Mouse (Mus musculus) MEL (cell line): ENCODE data around the gene Grin2b. TPM values are rescaled to one million over a fixed set of nuclear protein-coding genes. Genes with fewer than 3 reads are reported as not detected.

Source experiments
- DNase-seq: peaks from one replicate; pipeline ENCODE4 v3.0.0; 2011; ENCODE audit warnings: low read depth, low spot score
- H3K27ac ChIP-seq: 2 replicates; pipeline ENCODE4 v1.5.1; 2012; ENCODE audit warnings: low read depth, mild to moderate bottlenecking, control low read depth, low read length, moderate library complexity; ENCODE audit not compliant: control insufficient read depth
- H3K27me3 ChIP-seq, 2 experiments: fragments of 150-350 bp in 1 of 2; sonication (generic) in 1 of 2; 2 replicates each; pipeline ENCODE4 v1.6.1; 2012; ENCODE audit warnings: low read length in 2 of 2, mild to moderate bottlenecking in 2 of 2, improper control_type of control experiment in 1 of 2, moderate library complexity in 1 of 2; ENCODE audit not compliant: insufficient read depth in 2 of 2, control insufficient read depth in 1 of 2
- H3K36me3 ChIP-seq, 2 experiments: 2 replicates each; pipeline ENCODE4 v1.6.1; 2012 to 2014; ENCODE audit warnings: low read length in 2 of 2, improper control_type of control experiment in 1 of 2, inconsistent platforms in 1 of 2, mild to moderate bottlenecking in 1 of 2; ENCODE audit not compliant: insufficient read depth in 2 of 2, control insufficient read depth in 1 of 2
- H3K4me1 ChIP-seq, 2 experiments: fragments of 150-350 bp in 1 of 2; sonication (generic) in 1 of 2; 2 replicates each; pipeline ENCODE4 v1.6.1; 2012; ENCODE audit warnings: low read length in 2 of 2, improper control_type of control experiment in 1 of 2, mild to moderate bottlenecking in 1 of 2; ENCODE audit not compliant: insufficient read depth in 2 of 2, control insufficient read depth in 1 of 2
- H3K4me3 ChIP-seq, 2 experiments: fragments of 150-350 bp in 1 of 2; sonication (generic) in 1 of 2; 2 replicates each; pipeline ENCODE4 v1.5.1; 2012; ENCODE audit warnings: low read depth in 2 of 2, low read length in 2 of 2, mild to moderate bottlenecking in 2 of 2, moderate library complexity in 2 of 2, control low read depth in 1 of 2, improper control_type of control experiment in 1 of 2; ENCODE audit not compliant: control insufficient read depth in 1 of 2, insufficient read depth in 1 of 2
- H3K79me2 ChIP-seq: 2 replicates; pipeline ENCODE4 v1.6.1; 2012; ENCODE audit warnings: mild to moderate bottlenecking, low read length, moderate library complexity; ENCODE audit not compliant: control insufficient read depth, poor library complexity, insufficient read depth
- H3K9ac ChIP-seq: 2 replicates; pipeline ENCODE4 v1.6.1; 2012; ENCODE audit warnings: low read depth, mild to moderate bottlenecking, control low read depth, low read length, moderate library complexity; ENCODE audit not compliant: control insufficient read depth, poor library complexity, severe bottlenecking
- H3K9me3 ChIP-seq: fragments of 150-350 bp; sonication (generic); replicated peaks from 2 replicates; pipeline ENCODE4 v1.6.1; 2012; ENCODE audit warnings: mild to moderate bottlenecking, low read length, improper control_type of control experiment, moderate library complexity; ENCODE audit not compliant: insufficient read depth
- CHD2 ChIP-seq: IDR thresholded peaks from 2 replicates; pipeline ENCODE4 v1.6.1; 2011; ENCODE audit warnings: low read length, improper control_type of control experiment
- CTCF ChIP-seq, 3 experiments: IDR thresholded peaks in 2 of 3; conservative IDR thresholded peaks in 1 of 3; 2 replicates each; pipeline ENCODE4 v1.5.1; 2011 to 2012; ENCODE audit warnings: low read length in 3 of 3, low read depth in 2 of 3, mild to moderate bottlenecking in 2 of 3, improper control_type of control experiment in 1 of 3, inconsistent platforms in 1 of 3, mixed read lengths in 1 of 3, moderate library complexity in 1 of 3; ENCODE audit not compliant: control insufficient read depth in 1 of 3, insufficient read depth in 1 of 3, poor library complexity in 1 of 3, severe bottlenecking in 1 of 3
- ELF1 ChIP-seq: IDR thresholded peaks from 2 replicates; pipeline ENCODE4 v1.6.1; 2014; ENCODE audit warnings: low read depth, mild to moderate bottlenecking, inconsistent platforms, low read length, improper control_type of control experiment, moderate library complexity
- EP300 ChIP-seq, 2 experiments: IDR thresholded peaks; 2 replicates each; pipeline ENCODE4 v1.6.1; 2011; ENCODE audit warnings: improper control_type of control experiment in 2 of 2, low read length in 2 of 2, low read depth in 1 of 2, mild to moderate bottlenecking in 1 of 2
- GATA1 ChIP-seq: IDR thresholded peaks from 2 replicates; pipeline ENCODE4 v1.6.1; 2011; ENCODE audit warnings: low read depth, low read length, improper control_type of control experiment
- MYB ChIP-seq: IDR thresholded peaks from 2 replicates; pipeline ENCODE4 v1.6.1; 2011; ENCODE audit warnings: mild to moderate bottlenecking, low read depth, low read length, improper control_type of control experiment
- SMC3 ChIP-seq: IDR thresholded peaks from 2 replicates; pipeline ENCODE4 v1.6.1; 2011; ENCODE audit warnings: low read depth, low read length, improper control_type of control experiment
- UBTF ChIP-seq: IDR thresholded peaks from 2 replicates; pipeline ENCODE4 v1.6.1; 2012; ENCODE audit warnings: low read depth, mild to moderate bottlenecking, inconsistent platforms, low read length, improper control_type of control experiment, moderate library complexity, borderline replicate concordance; ENCODE audit not compliant: insufficient read depth
- ZKSCAN1 ChIP-seq: IDR thresholded peaks from 2 replicates; pipeline ENCODE4 v1.6.1; 2012; ENCODE audit warnings: low read depth, mild to moderate bottlenecking, inconsistent platforms, low read length, improper control_type of control experiment, moderate library complexity
- polyA plus RNA-seq, 2 experiments: library from polyadenylated mRNA; stranded (reverse) in 1 of 2; unstranded in 1 of 2; fragments of >175 nt in 1 of 2; fragments of >200 nt in 1 of 2; gene quantifications; 2 replicates each; pipeline versions ENCODE4 v1.2.1 to v1.2.4; 2012; ENCODE audit warnings: low replicate concordance in 2 of 2, low read depth in 1 of 2; ENCODE audit not compliant: insufficient read length in 2 of 2, insufficient read depth in 1 of 2, missing spikeins in 1 of 2
- total RNA-seq: library from RNA; depleted of rRNA; stranded (reverse); fragments of 300-350 nt; gene quantifications from 2 replicates; pipeline ENCODE4 v1.2.3, GENCODE M21; 2012

Gene Grin2b
- total and polyA plus RNA-seq, 3 experiments, result not detected

DNA sequence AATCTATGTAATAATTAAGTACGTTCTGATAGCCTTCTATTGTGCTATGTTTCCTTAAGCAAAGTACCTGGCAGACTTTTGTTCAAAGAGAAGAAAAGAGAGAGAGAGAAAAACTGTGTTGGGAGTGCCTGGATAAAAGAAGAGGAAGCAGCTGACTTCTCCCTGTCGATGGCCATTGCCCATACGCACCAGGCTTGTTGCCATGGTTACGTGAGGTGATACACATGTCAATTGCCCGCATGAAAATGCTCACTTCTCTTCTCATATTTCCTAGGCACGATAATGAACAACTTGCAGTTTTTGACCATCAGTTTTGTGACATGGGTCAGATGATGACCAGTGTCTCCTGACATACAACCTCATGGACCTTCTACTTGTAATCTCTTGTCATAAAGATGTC, 262.2 kb downstream of the Grin2b start:
- no peak overlapping the region for H3K9ac ChIP-seq
- no peak for DNase-seq
- no peak overlapping the region for H3K4me3 ChIP-seq
- TF ChIP-seq GATA1 (no peak), CHD2 (no peak), UBTF (no peak)
- no peaks in the 10 kb centered on the region for H3K27me3 ChIP-seq
- no peaks in the 10 kb centered on the region for H3K9me3 ChIP-seq
- H3K79me2 ChIP-seq, result no peaks in the 10 kb centered on the region
- H3K36me3 ChIP-seq, result no peaks in the 10 kb centered on the region
- H3K27ac ChIP-seq, result no peak overlapping the region
- no peaks in the 10 kb centered on the region for H3K4me1 ChIP-seq

- no peak overlapping the region for H3K4me3 ChIP-seq
Observed at GRCm38 (mm10) chr6:135907540-135908320, 265.6 kb downstream of the Grin2b start.

GRCm38 (mm10) chr6:135907137-135907536, 266.2 kb downstream of the Grin2b start:
- H3K79me2 ChIP-seq, result no peaks in the 10 kb centered on the region
- H3K27ac ChIP-seq, result no peak overlapping the region
- TF ChIP-seq MYB (no peak), EP300 (IDR thresholded peaks at IDR 0.05; ENCODE audit: low read depth in 1 of 2, low read length in 2 of 2) (no peak), ELF1 (no peak), SMC3 (no peak)
- no peaks in the 10 kb centered on the region for H3K9me3 ChIP-seq
- H3K9ac ChIP-seq, result no peak overlapping the region
- H3K4me3 ChIP-seq, result no peak overlapping the region
- H3K4me1 ChIP-seq, result no peaks in the 10 kb centered on the region
- no peak for DNase-seq
- H3K27me3 ChIP-seq, result no peaks in the 10 kb centered on the region
- H3K36me3 ChIP-seq, result no peaks in the 10 kb centered on the region

More at GRCm38 (mm10) chr6:135907540-135908320, 265.6 kb downstream of the Grin2b start:
- Histone ChIP-seq H3K4me1 (no peaks in the 10 kb centered on the region), H3K27ac (no peak overlapping the region), H3K27me3 (no peaks in the 10 kb centered on the region), H3K36me3 (no peaks in the 10 kb centered on the region), H3K9me3 (no peaks in the 10 kb centered on the region), H3K9ac (no peak overlapping the region), H3K79me2 (no peaks in the 10 kb centered on the region)
- TF ChIP-seq CTCF (IDR thresholded peaks at IDR 0.05 in 2 of 3, conservative IDR thresholded peaks at IDR 0.05 in 1 of 3; ENCODE audit: control insufficient read depth in 1 of 3, insufficient read depth in 1 of 3, low read depth in 2 of 3, low read length in 3 of 3, poor library complexity in 1 of 3, severe bottlenecking in 1 of 3), result 0 out of 6 replicates have a peak, but pooled peaks of 1 of the 3 experiments have one; percentile 12
- no peak for TF ChIP-seq ZKSCAN1
- DNase-seq, result no peak
